Mouse (Mus musculus): ENCODE data around the gene Vmn2r66.

Vmn2r66 gene

GRCm38 (mm10) chr7:85012168-85012567 lies at the start of gene Vmn2r66:
Vmn2r66 (minus strand) TSS chr7:85012268.
- DNase-seq (ENCODE audit: low spot score in 2 of 2) = no peak

- no peak for DNase-seq (ENCODE audit: low spot score in 2 of 2)
Measured at GRCm38 (mm10) chr7:84996694-84997093, 15.4 kb downstream of the Vmn2r66 start.

DNA sequence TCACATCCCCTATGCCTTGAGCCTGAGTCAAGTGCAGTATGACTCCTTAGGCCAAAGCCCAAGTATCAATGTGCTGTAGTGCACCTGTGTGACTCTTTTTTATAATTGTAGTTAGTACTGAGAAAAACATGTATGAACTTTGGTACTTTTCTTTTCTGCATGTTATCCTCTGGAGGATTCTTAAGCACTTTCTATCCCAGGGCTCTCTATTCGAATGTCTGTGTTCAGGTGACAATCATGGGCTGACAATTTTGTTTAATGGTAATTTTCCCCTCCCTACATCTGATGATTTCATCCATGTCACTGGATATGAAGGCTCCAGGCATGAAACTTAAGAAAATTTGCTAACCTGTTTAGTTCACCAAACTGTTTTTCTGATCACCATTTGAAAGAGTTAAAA lies 48.1 kb downstream of the Vmn2r66 start, which contains the start of gene Vmn2r65:
Gene Vmn2r65 (minus strand): TSS at position 101 of the 400 bp plus-strand sequence.
- DNase-seq (ENCODE audit: low spot score in 2 of 2) = no peak
